Mouse (Mus musculus) stomach, embryonic 15.5 days (tissue): ENCODE measurements around the gene D11Wsu47e. TPM values are rescaled to one million over a fixed set of nuclear protein-coding genes. Genes with fewer than 3 reads are reported as not detected.
A peak's percentile ranks its signal among the peaks of the same experiment; 100 is the strongest.

Experiments
- ATAC-seq: fragments of 200-750 bp; cut with Nextera tagmentation; 2 replicates; pipeline ENCODE4 v1.8.0; 2017; ENCODE audit warnings: low read depth, moderate number of reproducible peaks, moderate TSS enrichment; ENCODE audit not compliant: insufficient read depth, low FRiP score
- H3K27ac ChIP-seq: fragments of 300-500 bp; sonication (generic); 2 replicates; pipeline ENCODE4 v1.5.1; 2015; ENCODE audit warnings: mild to moderate bottlenecking, inconsistent platforms
- H3K27me3 ChIP-seq: fragments of 300-500 bp; sonication (generic); replicated peaks from 2 replicates; pipeline ENCODE4 v1.6.1; 2015; ENCODE audit warnings: inconsistent platforms
- H3K36me3 ChIP-seq: fragments of 300-500 bp; sonication (generic); 2 replicates; pipeline ENCODE4 v1.6.1; 2015; ENCODE audit warnings: inconsistent platforms
- H3K4me1 ChIP-seq: fragments of 300-500 bp; sonication (generic); 2 replicates; pipeline ENCODE4 v1.6.1; 2015; ENCODE audit warnings: inconsistent platforms
- H3K4me2 ChIP-seq: fragments of 300-500 bp; sonication (generic); 2 replicates; pipeline ENCODE4 v1.6.1; 2015; ENCODE audit warnings: mild to moderate bottlenecking, inconsistent platforms
- H3K4me3 ChIP-seq: fragments of 300-500 bp; sonication (generic); replicated peaks from 2 replicates; pipeline ENCODE4 v1.5.1; 2015; ENCODE audit warnings: inconsistent platforms
- H3K9ac ChIP-seq: fragments of 300-500 bp; sonication (generic); 2 replicates; pipeline ENCODE4 v1.6.1; 2015; ENCODE audit warnings: inconsistent platforms
- H3K9me3 ChIP-seq: fragments of 300-500 bp; sonication (generic); 2 replicates; pipeline ENCODE4 v1.6.1; 2016; ENCODE audit warnings: inconsistent platforms
- WGBS: fragments of 180-500 bp; shearing (Covaris S2); methylation state at CpG from one replicate; pipeline ENCODE4 v1.1.7; 2015; 5-methylcytosine and 5-hydroxymethylcytosine counted together
- polyA plus RNA-seq: library from polyadenylated mRNA; unstranded; fragments of >200 nt; fragmentation: Nextera tagmentation; extraction: Ambion mirVana; gene quantifications from 2 replicates; pipeline ENCODE4 v1.2.1, GENCODE M21; 2015

D11Wsu47e gene
- polyA plus RNA-seq, 1 experiment from 2014 or later: 20.7 TPM

DNA sequence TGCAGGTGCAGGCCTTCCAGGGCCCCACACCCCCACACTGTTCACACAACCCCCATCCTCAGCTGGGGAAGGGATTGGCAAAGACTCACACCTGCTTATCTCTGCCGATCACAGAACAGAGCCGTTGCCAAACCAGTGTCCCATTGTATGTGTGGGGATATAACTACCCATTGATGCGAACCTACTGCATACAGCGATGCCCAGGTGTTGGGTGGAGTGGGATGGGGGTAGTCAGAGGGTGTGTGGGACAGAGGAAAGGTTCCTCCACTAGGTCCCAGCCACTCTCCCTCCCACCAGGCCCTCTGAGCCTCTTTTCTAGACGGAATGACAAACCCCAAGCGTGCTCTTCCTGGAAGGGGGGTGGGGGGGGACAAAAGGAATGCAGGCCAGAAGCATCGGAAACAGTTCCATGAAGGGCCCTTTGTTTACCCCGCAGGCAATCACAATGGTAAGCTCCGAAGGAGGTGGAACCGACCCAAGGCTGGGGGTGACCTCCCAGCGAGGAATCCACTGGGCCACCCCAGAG lies 25.6 kb downstream of the D11Wsu47e start, which contains the start of gene Cpsf4l:
Cpsf4l (minus strand) TSS at position 287 of the 526 bp plus-strand sequence.
- 18% methylated on average over 11 of the region's 11 CpGs for WGBS
- Histone ChIP-seq H3K27me3 (no peaks in the 10 kb centered on the region), H3K4me3 (no peak within 1 kb of the TSS), H3K9me3 (no peaks in the 10 kb centered on the region), H3K9ac (no peak within 1 kb of the TSS), H3K36me3 (no peaks in the 10 kb centered on the region), H3K4me2 (peak within 1 kb of the TSS; percentile 32; the same call in 1 of the 2 replicates), H3K4me1 (peaks cover 16% of the 10 kb centered on the region), H3K27ac (peak within 1 kb of the TSS; percentile 69; the same call in 1 of the 2 replicates)
- peak; percentile 16; the same call in 1 of the 2 replicates for ATAC-seq

DNA sequence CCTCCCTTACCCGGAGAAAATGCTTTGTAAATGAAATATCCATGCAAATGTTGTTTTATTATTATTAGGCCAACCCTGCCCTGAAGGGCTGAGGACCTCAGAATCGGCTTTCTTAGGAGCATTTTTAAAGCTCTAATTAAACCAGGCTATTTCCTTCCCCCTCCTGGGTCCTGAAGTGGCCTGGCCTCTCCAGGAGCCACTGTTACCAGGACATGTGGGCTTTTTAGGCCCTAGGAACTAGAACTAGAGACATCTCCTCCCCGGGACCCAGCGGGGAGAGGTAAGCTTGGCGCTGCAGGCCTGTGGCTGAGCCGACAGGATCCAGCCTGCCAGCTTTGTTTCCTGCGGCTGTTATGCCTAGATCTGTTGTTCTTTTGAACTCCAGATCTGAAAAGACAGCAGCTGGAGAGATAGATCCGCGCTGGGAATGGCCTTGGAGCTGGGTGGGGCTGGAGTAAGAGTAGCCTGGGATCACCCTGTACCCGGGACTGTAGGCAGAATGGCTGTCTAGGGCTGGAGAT lies 26.1 kb downstream of the D11Wsu47e start:
- peak overlapping the region; percentile 69; the same call in 1 of the 2 replicates for H3K27ac ChIP-seq
- ATAC-seq: no peak

GRCm38 (mm10) chr11:113711061-113711460 lies 26.8 kb downstream of the D11Wsu47e start:
- Histone ChIP-seq H3K27ac (no peak overlapping the region), H3K9me3 (no peaks in the 10 kb centered on the region), H3K4me2 (no peak overlapping the region), H3K27me3 (no peaks in the 10 kb centered on the region), H3K4me3 (no peak overlapping the region), H3K36me3 (no peaks in the 10 kb centered on the region), H3K9ac (no peak overlapping the region), H3K4me1 (peaks cover 16% of the 10 kb centered on the region)
- 74% methylated on average over 1 of the region's 1 CpGs for WGBS
- no peak for ATAC-seq

More for the DNA sequence above, 26.1 kb downstream of the D11Wsu47e start:
- Histone ChIP-seq H3K9me3 (no peaks in the 10 kb centered on the region), H3K27me3 (no peaks in the 10 kb centered on the region), H3K4me1 (peaks cover 16% of the 10 kb centered on the region), H3K4me2 (peak overlapping the region; percentile 32; the same call in 1 of the 2 replicates), H3K9ac (no peak overlapping the region), H3K36me3 (no peaks in the 10 kb centered on the region), H3K4me3 (no peak overlapping the region)
- 17% methylated on average over 10 of the region's 10 CpGs for WGBS

GRCm38 (mm10) chr11:113715078-113715674 lies 31.0 kb downstream of the D11Wsu47e start:
- Histone ChIP-seq H3K4me2 (no peak overlapping the region), H3K36me3 (no peaks in the 10 kb centered on the region), H3K4me3 (no peak overlapping the region), H3K9ac (no peak overlapping the region), H3K27ac (no peak overlapping the region), H3K4me1 (peaks cover 7% of the 10 kb centered on the region), H3K27me3 (no peaks in the 10 kb centered on the region), H3K9me3 (no peaks in the 10 kb centered on the region)
- 68% methylated on average over 7 of the region's 7 CpGs for WGBS
- ATAC-seq: no peak

DNA sequence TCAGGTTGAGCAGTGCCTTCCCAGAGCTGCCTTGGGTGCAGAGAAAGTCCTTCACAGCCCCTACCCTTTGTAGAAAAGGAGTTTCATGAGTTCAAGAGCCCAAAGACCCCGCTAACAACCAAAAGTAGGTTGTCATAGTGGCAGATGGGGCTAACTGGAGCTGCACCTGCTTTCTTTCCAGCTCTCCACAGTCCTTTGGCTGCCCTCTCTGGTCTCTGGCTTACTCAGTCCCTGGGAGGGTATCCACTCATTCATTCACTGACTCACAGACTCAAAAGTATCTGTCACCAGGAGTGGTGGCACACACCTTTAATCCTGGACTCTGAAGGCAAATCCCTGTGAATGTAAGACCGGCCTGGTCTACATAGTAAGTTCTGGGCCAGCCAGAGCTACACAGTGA lies 31.9 kb downstream of the D11Wsu47e start:
- Histone ChIP-seq H3K27me3 (no peaks in the 10 kb centered on the region), H3K27ac (no peak overlapping the region), H3K4me2 (no peak overlapping the region), H3K4me1 (no peaks in the 10 kb centered on the region), H3K9ac (no peak overlapping the region), H3K9me3 (no peaks in the 10 kb centered on the region), H3K4me3 (no peak overlapping the region), H3K36me3 (no peaks in the 10 kb centered on the region)
- no peak for ATAC-seq
- 96% methylated on average over 2 of the region's 2 CpGs for WGBS

DNA sequence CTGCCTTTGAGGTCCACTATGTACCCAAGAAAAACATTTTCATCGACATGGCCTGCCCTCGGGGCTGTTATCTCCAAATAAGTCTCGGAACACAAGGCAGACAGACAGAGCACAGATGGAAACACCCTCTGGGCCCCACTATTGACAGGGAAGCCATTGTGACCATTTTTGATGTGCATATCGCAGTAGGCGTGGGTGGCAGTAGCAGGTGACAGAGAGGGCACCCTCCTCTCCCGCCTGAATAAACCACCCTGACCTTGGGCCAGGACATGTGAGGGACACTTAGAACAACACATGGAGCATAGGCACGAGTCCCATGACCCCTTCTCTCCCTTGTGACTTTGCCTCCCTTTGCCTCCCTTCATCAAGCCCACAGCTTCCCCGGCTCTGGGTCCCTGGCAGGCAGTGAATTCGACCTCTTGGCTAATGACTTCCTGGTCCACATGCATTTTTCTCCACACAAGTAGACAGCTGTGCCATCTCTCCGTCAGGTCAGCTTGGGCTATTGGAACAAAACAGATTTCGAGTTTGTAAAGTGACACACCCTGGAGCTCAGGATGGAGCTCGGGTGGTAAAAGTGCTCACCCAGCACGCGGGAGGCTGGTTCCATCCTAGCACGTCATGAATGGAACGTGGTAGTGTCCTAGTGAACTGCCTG lies 33.7 kb downstream of the D11Wsu47e start:
- H3K36me3 ChIP-seq: no peaks in the 10 kb centered on the region
- H3K9ac ChIP-seq: no peak overlapping the region
- H3K27me3 ChIP-seq: no peaks in the 10 kb centered on the region
- H3K27ac ChIP-seq: no peak overlapping the region
- H3K4me1 ChIP-seq: no peaks in the 10 kb centered on the region
- no peak for ATAC-seq
- H3K4me3 ChIP-seq: no peak overlapping the region
- H3K4me2 ChIP-seq: no peak overlapping the region
- H3K9me3 ChIP-seq: no peaks in the 10 kb centered on the region
- 52% methylated on average over 16 of the region's 16 CpGs for WGBS

- Histone ChIP-seq H3K27me3 (no peaks in the 10 kb centered on the region), H3K4me2 (no peak overlapping the region), H3K9ac (no peak overlapping the region), H3K36me3 (peaks cover 14% of the 10 kb centered on the region; the same call in 1 of the 2 replicates), H3K27ac (no peak overlapping the region), H3K9me3 (no peaks in the 10 kb centered on the region), H3K4me3 (no peak overlapping the region), H3K4me1 (peaks cover 2% of the 10 kb centered on the region)
- WGBS: 55% methylated on average over 14 of the region's 14 CpGs
- ATAC-seq: no peak
Observed at GRCm38 (mm10) chr11:113722405-113723090, 38.3 kb downstream of the D11Wsu47e start.

DNA sequence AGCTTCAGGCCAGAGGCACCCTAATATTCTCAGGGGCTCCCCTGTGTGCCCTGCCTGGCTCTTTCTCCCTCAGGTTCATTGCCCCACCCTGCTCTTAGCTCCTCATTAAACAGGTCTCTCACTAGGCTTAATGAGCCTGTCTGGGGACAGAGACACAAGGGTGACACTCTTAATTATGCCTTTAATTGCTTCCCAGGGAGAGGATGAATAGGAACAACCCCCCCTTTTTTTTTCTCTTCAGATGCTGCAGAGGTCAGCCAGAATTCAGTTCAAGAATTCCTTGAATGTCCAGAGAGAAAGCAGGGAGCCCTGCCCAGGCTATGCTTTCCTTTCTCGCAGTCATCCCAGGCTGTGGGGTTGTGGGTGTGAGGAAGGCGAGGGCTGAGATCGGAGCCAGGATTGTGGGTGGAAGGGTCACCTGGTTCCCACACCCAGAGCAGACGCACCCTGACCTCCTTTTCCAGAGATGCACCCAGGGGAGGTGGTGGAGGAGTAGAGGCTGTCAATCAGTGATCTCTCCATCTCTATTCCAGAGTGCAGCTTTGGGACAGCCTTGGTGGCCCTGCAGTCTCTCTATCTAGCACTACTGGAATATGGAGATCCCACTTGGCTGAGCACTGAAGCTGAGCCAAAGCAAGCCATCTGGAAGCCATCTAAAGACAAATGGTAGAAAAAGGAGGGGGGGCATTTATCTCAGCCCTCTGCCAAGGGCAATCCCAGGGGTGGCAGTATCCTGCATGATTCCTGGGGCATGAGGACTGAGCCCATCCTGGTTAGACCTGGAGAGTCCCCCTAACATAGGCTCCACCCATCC lies 41.2 kb downstream of the D11Wsu47e start:
- Histone ChIP-seq H3K27ac (0 out of 2 replicates have a peak overlapping the region, but pooled peaks have one; percentile 36), H3K9me3 (no peaks in the 10 kb centered on the region), H3K4me2 (no peak overlapping the region), H3K9ac (no peak overlapping the region), H3K27me3 (no peaks in the 10 kb centered on the region), H3K4me3 (no peak overlapping the region), H3K36me3 (peaks cover 33% of the 10 kb centered on the region), H3K4me1 (peaks cover 18% of the 10 kb centered on the region)
- ATAC-seq: peak; percentile 27; the same call in 1 of the 2 replicates
- WGBS: 73% methylated on average over 4 of the region's 4 CpGs

DNA sequence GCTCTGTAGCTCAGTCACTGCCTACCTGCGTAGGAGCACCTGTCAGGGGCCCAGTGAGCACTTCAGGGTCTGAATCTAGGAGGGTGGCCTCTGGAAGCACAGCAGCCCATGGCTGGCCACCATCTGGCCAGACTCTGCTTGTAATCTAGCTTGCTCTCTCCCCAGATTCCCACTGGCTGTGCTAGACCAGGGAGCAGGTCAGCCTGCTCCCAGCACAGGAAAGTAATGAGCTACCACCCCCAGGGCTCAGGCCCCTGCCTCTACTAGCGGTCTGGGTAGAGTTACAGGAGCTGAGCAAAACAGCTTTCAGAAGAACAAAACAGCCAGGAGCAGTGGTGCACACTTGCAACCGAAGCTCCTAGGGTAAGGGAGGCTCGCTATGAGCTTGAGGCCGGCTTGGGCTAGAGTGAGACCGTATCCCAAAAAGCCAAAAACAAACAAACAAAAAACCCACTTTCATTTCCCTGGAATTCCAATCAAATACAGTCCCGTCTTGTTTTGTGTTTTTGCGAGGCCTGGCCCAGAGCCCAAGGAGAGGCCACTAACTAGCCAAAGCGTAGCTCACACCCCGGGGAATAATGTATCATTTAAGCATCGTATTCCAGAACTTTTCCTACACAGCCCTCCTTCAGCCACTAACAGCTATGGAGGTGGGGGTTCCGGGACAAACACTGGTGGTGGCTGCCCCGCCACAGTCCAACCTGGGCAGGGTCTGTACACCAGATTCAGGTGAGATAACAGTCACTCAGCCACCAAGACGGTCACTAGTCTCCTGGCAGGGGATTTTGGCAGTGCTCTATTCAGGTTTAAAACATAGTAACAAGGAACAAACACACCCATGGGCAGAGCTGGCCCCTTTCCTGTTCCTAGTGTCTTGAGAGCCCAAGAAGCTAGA lies 43.0 kb downstream of the D11Wsu47e start:
- Histone ChIP-seq H3K27ac (peak overlapping the region; percentile 57), H3K4me3 (no peak overlapping the region), H3K4me2 (no peak overlapping the region), H3K9ac (no peak overlapping the region), H3K9me3 (no peaks in the 10 kb centered on the region), H3K4me1 (peaks cover 32% of the 10 kb centered on the region), H3K27me3 (no peaks in the 10 kb centered on the region), H3K36me3 (peaks cover 33% of the 10 kb centered on the region)
- ATAC-seq: no peak
- 79% methylated on average over 14 of the region's 14 CpGs for WGBS

DNA sequence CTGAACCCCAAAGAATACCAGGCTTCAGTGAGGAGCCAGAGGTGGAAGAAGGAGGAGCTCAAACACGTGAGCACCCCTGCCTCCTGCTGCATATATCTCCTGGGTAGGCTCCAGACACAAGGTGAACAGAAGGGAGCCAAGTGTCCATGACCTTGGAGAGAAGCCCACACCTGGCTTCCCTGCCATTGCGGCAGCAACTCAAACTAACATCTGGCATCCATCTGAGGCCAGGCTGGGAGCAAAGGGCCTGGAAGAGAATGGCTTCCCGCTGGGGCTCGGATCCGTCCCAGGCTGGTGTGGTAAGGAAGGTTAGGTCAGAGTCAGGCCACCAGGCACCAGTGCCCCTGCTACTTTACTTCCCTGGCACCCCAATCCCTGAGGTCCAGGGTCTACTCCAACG lies 43.8 kb downstream of the D11Wsu47e start:
- peaks cover 39% of the 10 kb centered on the region for H3K4me1 ChIP-seq
- H3K9me3 ChIP-seq: no peaks in the 10 kb centered on the region
- H3K27ac ChIP-seq: peak overlapping the region; percentile 57; the same call in 1 of the 2 replicates
- no peak overlapping the region for H3K4me2 ChIP-seq
- no peak overlapping the region for H3K4me3 ChIP-seq
- H3K9ac ChIP-seq: no peak overlapping the region
- 64% methylated on average over 6 of the region's 6 CpGs for WGBS
- no peak for ATAC-seq
- H3K27me3 ChIP-seq: no peaks in the 10 kb centered on the region
- peaks cover 33% of the 10 kb centered on the region for H3K36me3 ChIP-seq
